Mouse (Mus musculus) liver, adult 2 months (tissue): ENCODE data around the gene Dcst2.

Experiments
- CTCF ChIP-seq: fragments of 200-500 bp; IDR thresholded peaks from 2 replicates; pipeline ENCODE4 v1.5.1; 2011; ENCODE audit warnings: low read depth, low read length, control low read depth
- POLR2A ChIP-seq: fragments of 200-500 bp; IDR thresholded peaks from 2 replicates; pipeline ENCODE4 v1.6.1; 2011; ENCODE audit warnings: low read length, control low read depth; ENCODE audit not compliant: insufficient read depth; ENCODE audit errors: extremely low read depth

DNA sequence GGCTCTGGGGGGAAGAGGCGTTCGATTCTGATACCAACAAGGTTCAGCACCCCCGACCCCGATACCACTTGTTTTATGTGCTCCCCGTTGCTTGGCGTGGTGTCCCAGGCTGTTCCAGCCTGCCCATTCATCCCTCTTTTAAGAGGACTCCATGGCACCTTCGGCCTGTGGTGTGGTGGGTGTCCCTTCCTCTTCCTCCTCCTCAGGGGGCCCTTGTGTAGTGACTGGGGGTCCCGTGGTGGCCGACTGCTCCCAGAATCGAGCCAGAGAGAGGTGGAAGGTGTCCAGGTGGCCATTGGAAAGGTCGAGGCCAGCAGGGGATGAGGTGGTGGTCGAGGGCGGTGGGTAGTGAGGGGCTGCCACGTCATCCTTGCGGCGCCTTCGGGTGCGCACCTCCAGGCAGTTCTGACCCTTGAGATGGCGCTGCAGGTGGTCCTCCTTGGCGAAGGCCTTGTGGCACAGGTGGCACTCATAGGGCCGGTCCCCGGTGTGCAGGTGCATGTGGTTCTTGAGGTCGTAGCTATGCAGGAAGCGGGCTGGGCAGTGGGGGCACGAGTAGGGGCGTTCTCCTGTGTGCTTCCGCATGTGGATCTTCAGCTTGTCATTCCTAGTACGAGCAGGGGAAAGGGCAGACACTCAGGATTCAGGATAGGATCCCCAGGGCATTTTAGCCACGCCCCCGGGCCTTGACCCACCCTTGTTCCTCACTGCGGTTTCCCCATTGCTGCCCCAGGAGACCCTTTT lies 17.8 kb downstream of the Dcst2 start:
- no peak for TF ChIP-seq CTCF
- no peak for TF ChIP-seq POLR2A
